Mouse (Mus musculus) midbrain, embryonic 14.5 days (tissue): ENCODE data around the gene Slc25a51. TPM values are rescaled to one million over a fixed set of nuclear protein-coding genes. Genes with fewer than 3 reads are reported as not detected.

Experiments used
- ATAC-seq: fragments of 200-750 bp; cut with Nextera tagmentation; 2 replicates; pipeline ENCODE4 v1.8.0; 2017; ENCODE audit warnings: moderate number of reproducible peaks, moderate library complexity; ENCODE audit not compliant: low FRiP score, low TSS enrichment
- DNase-seq: peaks from one replicate; pipeline ENCODE4 v3.0.0-alpha.2; 2015
- H3K27ac ChIP-seq: fragments of 300-500 bp; sonication (generic); replicated peaks from 2 replicates; pipeline ENCODE4 v1.5.1; 2014; ENCODE audit warnings: mild to moderate bottlenecking, low read depth, low read length, moderate library complexity
- H3K27me3 ChIP-seq: fragments of 300-500 bp; sonication (generic); 2 replicates; pipeline ENCODE4 v1.6.1; 2014; ENCODE audit warnings: low read length, control low read depth, mixed read lengths; ENCODE audit not compliant: control insufficient read depth, insufficient read depth
- H3K36me3 ChIP-seq: fragments of 300-500 bp; sonication (generic); 2 replicates; pipeline ENCODE4 v1.6.1; 2014; ENCODE audit warnings: low read length, control low read depth; ENCODE audit not compliant: control insufficient read depth, insufficient read depth
- H3K4me1 ChIP-seq: fragments of 300-500 bp; sonication (generic); 2 replicates; pipeline ENCODE4 v1.6.1; 2014; ENCODE audit warnings: mild to moderate bottlenecking, antibody characterized with exemption, low read length, control low read depth; ENCODE audit not compliant: control insufficient read depth, insufficient read depth
- H3K4me2 ChIP-seq: fragments of 300-500 bp; sonication (generic); 2 replicates; pipeline ENCODE4 v1.6.1; 2014; ENCODE audit warnings: mild to moderate bottlenecking, low read length, moderate library complexity
- H3K4me3 ChIP-seq: fragments of 300-500 bp; sonication (generic); replicated peaks from 2 replicates; pipeline ENCODE4 v1.5.1; 2014; ENCODE audit warnings: low read depth, low read length
- H3K9ac ChIP-seq: fragments of 300-500 bp; sonication (generic); replicated peaks from 2 replicates; pipeline ENCODE4 v1.6.1; 2014; ENCODE audit warnings: mild to moderate bottlenecking, low read length, moderate library complexity
- H3K9me3 ChIP-seq: fragments of 300-500 bp; sonication (generic); 2 replicates; pipeline ENCODE4 v1.6.1; 2016; ENCODE audit warnings: low read length, control low read depth, mixed read lengths; ENCODE audit not compliant: control insufficient read depth
- WGBS: fragments of 180-500 bp; shearing (Covaris S2); extraction: QIAGEN DNeasy Blood & Tissue Kit; methylation state at CpG from one replicate; pipeline ENCODE4 v1.1.7; 2014; 5-methylcytosine and 5-hydroxymethylcytosine counted together
- polyA plus RNA-seq: library from polyadenylated mRNA; unstranded; fragments of >200 nt; fragmentation: Nextera tagmentation; extraction: Ambion mirVana; gene quantifications from 2 replicates; pipeline ENCODE4 v1.2.1, GENCODE M21; 2014

Slc25a51 gene
- polyA plus RNA-seq: 79.5 and 83.4 TPM in 2 replicates

DNA sequence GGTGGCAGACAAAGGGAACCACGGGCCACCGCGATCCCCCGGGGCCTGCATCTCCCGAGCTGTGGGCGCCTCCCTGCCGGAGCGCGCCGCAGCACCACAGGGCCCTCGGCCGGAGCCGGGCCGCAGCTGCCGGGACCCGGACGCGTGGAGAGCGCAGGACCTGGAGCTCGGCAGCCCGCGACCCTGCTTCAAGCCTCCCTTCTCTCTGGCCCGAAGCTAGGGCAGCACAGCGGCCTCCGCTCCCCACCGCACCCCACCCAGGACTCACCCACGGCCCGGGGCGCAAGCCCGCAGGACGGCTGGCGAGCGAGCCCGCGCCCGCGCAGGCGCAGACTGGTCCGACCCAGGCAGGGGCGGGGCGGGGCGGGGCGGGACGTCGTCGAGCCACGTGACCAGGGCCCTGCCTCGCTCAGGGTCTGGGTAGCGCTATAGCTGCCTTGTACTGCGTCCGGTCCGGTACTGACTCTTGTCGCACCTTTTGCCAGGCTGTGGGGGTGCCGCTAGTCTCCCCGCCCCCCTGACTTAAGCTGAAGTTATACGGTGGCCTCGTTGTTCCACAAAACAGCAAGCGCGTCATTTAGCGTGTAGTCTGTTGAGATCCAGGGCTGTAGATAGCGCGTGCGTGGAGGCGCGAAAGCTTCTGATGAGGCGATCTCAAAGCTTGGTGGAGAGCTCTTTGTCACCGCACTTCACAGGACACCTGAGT is at the start of gene Slc25a51:
Gene Slc25a51 (minus strand): TSS at position 340 of the 706 bp plus-strand sequence.
- Histone ChIP-seq H3K27me3 (no peaks in the 10 kb centered on the region), H3K27ac (peak within 1 kb of the TSS; percentile 92), H3K36me3 (peaks cover 11% of the 10 kb centered on the region), H3K9ac (peak within 1 kb of the TSS; percentile 96), H3K4me1 (peaks cover 23% of the 10 kb centered on the region), H3K9me3 (no peaks in the 10 kb centered on the region), H3K4me2 (peak within 1 kb of the TSS; percentile 57), H3K4me3 (peak within 1 kb of the TSS; percentile 98)
- peak; percentile 96 for ATAC-seq
- DNase-seq: peak; percentile 95
- under 1% methylated on average over 67 of the region's 67 CpGs for WGBS

DNA sequence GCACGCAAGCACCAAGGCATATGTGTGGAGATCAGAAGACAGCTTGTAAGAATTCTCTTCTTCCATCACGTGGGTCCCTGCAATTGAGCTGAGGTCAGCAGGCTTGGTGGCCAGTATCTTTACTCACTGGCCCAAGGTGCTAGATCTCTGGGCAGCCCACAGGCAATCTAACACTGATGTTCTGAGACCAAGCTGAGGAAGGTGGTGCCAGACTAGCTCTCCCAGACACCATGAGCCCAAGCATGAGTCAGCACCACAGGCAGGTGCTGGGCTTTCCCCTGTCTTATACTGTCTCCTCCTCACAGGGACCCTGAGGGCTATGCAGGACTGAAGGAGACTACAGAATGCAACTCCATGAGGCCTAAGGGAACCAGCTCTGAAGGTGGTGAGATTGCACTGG is 49.0 kb upstream of the Slc25a51 start:
- no peak overlapping the region for H3K27ac ChIP-seq
- ATAC-seq (no peak), DNase-seq (no peak)
- no peak overlapping the region for H3K4me2 ChIP-seq
- peaks cover 11% of the 10 kb centered on the region; the same call in 1 of the 2 replicates for H3K4me1 ChIP-seq
- 89% methylated on average over 2 of the region's 2 CpGs for WGBS
- H3K4me3 ChIP-seq: no peak overlapping the region
- no peaks in the 10 kb centered on the region for H3K27me3 ChIP-seq
- no peaks in the 10 kb centered on the region for H3K36me3 ChIP-seq
- H3K9me3 ChIP-seq: no peaks in the 10 kb centered on the region
- no peak overlapping the region for H3K9ac ChIP-seq

GRCm38 (mm10) chr4:45455001-45455400 is 46.4 kb upstream of the Slc25a51 start:
- WGBS: 91% methylated on average over 4 of the region's 4 CpGs
- DNase-seq: no peak
- Histone ChIP-seq H3K9ac (no peak overlapping the region), H3K27me3 (no peaks in the 10 kb centered on the region), H3K27ac (no peak overlapping the region), H3K36me3 (no peaks in the 10 kb centered on the region), H3K4me3 (no peak overlapping the region), H3K4me1 (peaks cover 3% of the 10 kb centered on the region; the same call in 1 of the 2 replicates), H3K9me3 (no peaks in the 10 kb centered on the region), H3K4me2 (no peak overlapping the region)
- ATAC-seq: no peak

- WGBS: 85% methylated on average over 3 of the region's 3 CpGs
- no peak for ATAC-seq
Measured at GRCm38 (mm10) chr4:45453271-45453851, 44.8 kb upstream of the Slc25a51 start.

DNA sequence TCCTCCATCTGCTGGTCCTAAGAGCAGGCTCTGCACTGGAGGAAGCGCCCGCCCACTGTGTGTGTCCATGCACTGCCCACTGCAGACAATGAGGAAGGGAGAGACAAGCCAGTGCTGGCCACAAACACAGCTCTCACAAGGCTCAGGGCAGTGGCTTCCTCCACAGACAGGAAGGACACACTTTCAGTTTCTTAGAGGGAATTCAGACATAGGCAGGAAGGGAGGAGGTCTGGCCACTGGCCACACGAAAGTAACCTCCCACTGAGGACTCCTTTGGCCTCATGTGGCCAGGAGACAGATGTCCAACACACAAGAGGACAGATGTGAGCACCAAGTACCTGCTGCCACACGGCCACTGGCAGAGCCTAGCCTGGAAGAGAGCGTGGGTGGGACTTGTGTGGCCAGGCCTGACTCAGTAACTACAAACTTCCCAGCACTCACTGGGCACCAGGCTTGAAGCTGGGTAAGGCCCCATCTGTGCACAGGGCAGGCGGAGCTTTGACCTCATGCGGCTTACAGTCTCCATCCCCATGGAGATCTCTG is 44.1 kb upstream of the Slc25a51 start:
- Histone ChIP-seq H3K27me3 (no peaks in the 10 kb centered on the region), H3K4me1 (peaks cover 7% of the 10 kb centered on the region; the same call in 1 of the 2 replicates), H3K27ac (no peak overlapping the region), H3K4me3 (no peak overlapping the region), H3K4me2 (no peak overlapping the region), H3K36me3 (no peaks in the 10 kb centered on the region), H3K9me3 (no peaks in the 10 kb centered on the region), H3K9ac (no peak overlapping the region)
- DNase-seq (no peak), ATAC-seq (no peak)
- 72% methylated on average over 7 of the region's 7 CpGs for WGBS

More at GRCm38 (mm10) chr4:45453271-45453851, 44.8 kb upstream of the Slc25a51 start:
- no peaks in the 10 kb centered on the region for H3K9me3 ChIP-seq
- H3K9ac ChIP-seq: no peak overlapping the region
- DNase-seq: no peak
- no peaks in the 10 kb centered on the region for H3K27me3 ChIP-seq
- H3K4me3 ChIP-seq: no peak overlapping the region
- H3K36me3 ChIP-seq: no peaks in the 10 kb centered on the region
- H3K4me1 ChIP-seq: peaks cover 7% of the 10 kb centered on the region; the same call in 1 of the 2 replicates
- H3K4me2 ChIP-seq: no peak overlapping the region
- H3K27ac ChIP-seq: no peak overlapping the region

DNA sequence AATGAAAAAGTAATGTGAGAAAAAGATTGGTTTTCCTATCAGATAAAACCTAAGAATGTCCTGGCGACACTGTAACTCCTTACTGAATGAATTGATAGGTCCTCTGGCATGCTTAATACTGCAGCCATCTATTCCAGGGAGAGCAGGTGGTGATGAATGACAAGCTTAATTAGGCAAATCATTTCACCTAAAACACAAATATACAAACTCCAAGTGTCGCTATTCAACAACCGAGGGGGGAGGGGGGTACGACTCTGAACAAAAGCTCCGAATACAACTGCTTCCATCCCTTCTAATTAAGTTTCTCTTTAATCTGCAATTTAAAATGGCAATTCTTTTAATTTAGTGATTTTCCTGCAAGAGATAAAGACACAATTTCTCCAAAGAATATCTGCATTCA is 40.4 kb upstream of the Slc25a51 start:
- Histone ChIP-seq H3K4me1 (peaks cover 7% of the 10 kb centered on the region; the same call in 1 of the 2 replicates), H3K27ac (no peak overlapping the region), H3K4me2 (no peak overlapping the region)

DNA sequence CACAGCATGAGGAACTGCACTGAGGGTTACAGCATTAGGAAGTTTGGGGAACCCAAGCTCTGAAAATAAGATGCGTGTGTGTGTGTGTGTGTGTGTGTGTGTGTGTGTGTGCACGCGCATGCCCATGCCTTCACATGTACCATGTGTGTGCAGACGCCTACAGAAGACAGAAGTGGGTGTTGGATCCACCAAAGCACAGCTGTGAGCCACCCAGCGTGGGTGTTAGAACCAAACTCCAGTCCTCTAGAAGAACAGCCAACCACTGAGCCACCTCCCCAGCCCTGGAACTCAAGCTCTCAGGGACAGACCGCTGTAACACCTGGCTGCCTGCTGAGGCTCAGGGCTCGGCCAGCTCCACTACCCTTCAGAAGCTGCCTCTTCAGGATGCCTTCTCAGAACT is 39.9 kb upstream of the Slc25a51 start:
- Histone ChIP-seq H3K27me3 (no peaks in the 10 kb centered on the region), H3K36me3 (0 out of 2 replicates have a peak, but pooled peaks cover 4% of the 10 kb centered on the region), H3K27ac (no peak overlapping the region), H3K4me1 (peaks cover 7% of the 10 kb centered on the region; the same call in 1 of the 2 replicates), H3K4me3 (no peak overlapping the region), H3K4me2 (no peak overlapping the region), H3K9me3 (no peaks in the 10 kb centered on the region), H3K9ac (no peak overlapping the region)
- no peak for ATAC-seq
- no peak for DNase-seq
- 87% methylated on average over 7 of the region's 7 CpGs for whole genome bisulfite sequencing

More for the DNA sequence above, 40.4 kb upstream of the Slc25a51 start:
- Histone ChIP-seq H3K27me3 (no peaks in the 10 kb centered on the region), H3K36me3 (0 out of 2 replicates have a peak, but pooled peaks cover 4% of the 10 kb centered on the region), H3K9me3 (no peaks in the 10 kb centered on the region), H3K9ac (no peak overlapping the region), H3K4me3 (no peak overlapping the region)
- WGBS: 66% methylated on average over 5 of the region's 5 CpGs
- DNase-seq (no peak), ATAC-seq (no peak)

- Histone ChIP-seq H3K4me1 (peaks cover 4% of the 10 kb centered on the region; the same call in 1 of the 2 replicates), H3K4me2 (no peak overlapping the region), H3K36me3 (0 out of 2 replicates have a peak, but pooled peaks cover 4% of the 10 kb centered on the region), H3K9ac (no peak overlapping the region), H3K4me3 (no peak overlapping the region), H3K27me3 (no peaks in the 10 kb centered on the region), H3K27ac (no peak overlapping the region), H3K9me3 (no peaks in the 10 kb centered on the region)
- ATAC-seq (no peak), DNase-seq (no peak)
- WGBS: 93% methylated on average over 5 of the region's 5 CpGs
Measured at GRCm38 (mm10) chr4:45447196-45447595, 38.6 kb upstream of the Slc25a51 start.
